Mouse (Mus musculus) heart, postnatal 0 days (tissue): ENCODE results near the gene Abhd8. TPM values are rescaled to one million over a fixed set of nuclear protein-coding genes. Genes with fewer than 3 reads are reported as not detected.

Experiments
- ATAC-seq: fragments of 200-750 bp; cut with Nextera tagmentation; 2 replicates; pipeline ENCODE4 v1.8.0; 2017; ENCODE audit warnings: low read depth, moderate number of reproducible peaks, moderate library complexity; ENCODE audit not compliant: insufficient read depth
- DNase-seq: peaks from one replicate; pipeline ENCODE4 v3.0.0-alpha.2; 2016; ENCODE audit warnings: low spot score
- H3K27ac ChIP-seq: fragments of 300-500 bp; sonication (generic); 2 replicates; pipeline ENCODE4 v1.5.1; 2014; ENCODE audit warnings: low read depth, mild to moderate bottlenecking
- H3K27me3 ChIP-seq: fragments of 300-500 bp; sonication (generic); 2 replicates; pipeline ENCODE4 v1.6.1; 2014; ENCODE audit warnings: low read length, mixed read lengths; ENCODE audit not compliant: control insufficient read depth, insufficient read depth
- H3K36me3 ChIP-seq: fragments of 300-500 bp; sonication (generic); replicated peaks from 2 replicates; pipeline ENCODE4 v1.6.1; 2014; ENCODE audit warnings: low read length, mixed read lengths; ENCODE audit not compliant: control insufficient read depth, insufficient read depth
- H3K4me1 ChIP-seq: fragments of 300-500 bp; sonication (generic); 2 replicates; pipeline ENCODE4 v1.6.1; 2014; ENCODE audit warnings: antibody characterized with exemption; ENCODE audit not compliant: control insufficient read depth, insufficient read depth
- H3K4me2 ChIP-seq: fragments of 300-500 bp; sonication (generic); 2 replicates; pipeline ENCODE4 v1.6.1; 2014; ENCODE audit warnings: low read depth, mild to moderate bottlenecking, low read length, moderate library complexity
- H3K4me3 ChIP-seq: fragments of 300-500 bp; sonication (generic); 2 replicates; pipeline ENCODE4 v1.5.1; 2014; ENCODE audit warnings: low read depth, low read length
- H3K9ac ChIP-seq: fragments of 300-500 bp; sonication (generic); replicated peaks from 2 replicates; pipeline ENCODE4 v1.6.1; 2014; ENCODE audit warnings: low read depth, low read length, mixed read lengths
- H3K9me3 ChIP-seq: fragments of 300-500 bp; sonication (generic); replicated peaks from 2 replicates; pipeline ENCODE4 v1.6.1; 2016; ENCODE audit warnings: low read length; ENCODE audit not compliant: control insufficient read depth
- CTCF ChIP-seq: IDR thresholded peaks from 2 replicates; pipeline ENCODE4 v1.5.1; 2016; ENCODE audit warnings: antibody characterized with exemption, control low read depth, low read depth
- EP300 ChIP-seq: IDR thresholded peaks from 2 replicates; pipeline ENCODE4 v1.6.1; 2016; ENCODE audit warnings: antibody characterized with exemption, low read depth
- WGBS: fragments of 180-500 bp; shearing (Covaris S2); extraction: QIAGEN DNeasy Blood & Tissue Kit; methylation state at CpG from one replicate; pipeline ENCODE4 v1.1.7; 2014; 5-methylcytosine and 5-hydroxymethylcytosine counted together
- polyA plus RNA-seq: library from polyadenylated mRNA; unstranded; fragments of >200 nt; fragmentation: Nextera tagmentation; extraction: Ambion mirVana; gene quantifications from 2 replicates; pipeline ENCODE4 v1.2.1, GENCODE M21; 2015
- total RNA-seq: library from RNA; depleted of rRNA; stranded (reverse); fragments of >200 nt; gene quantifications from 2 replicates; pipeline ENCODE4 v1.2.3, GENCODE M21; 2014; ENCODE audit warnings: low replicate concordance

The Abhd8 gene
- total and polyA plus RNA-seq, 2 experiments from 2014 or later = 32.8 to 57.7 TPM

GRCm38 (mm10) chr8:71477196-71477845 is 13.9 kb upstream of the Abhd8 start:
- no peak for ATAC-seq
- peaks cover 35% of the 10 kb centered on the region for H3K36me3 ChIP-seq

GRCm38 (mm10) chr8:71476099-71476940 is 12.9 kb upstream of the Abhd8 start:
- WGBS = under 1% methylated on average over 84 of the region's 121 CpGs
- Histone ChIP-seq H3K4me2 (peak overlapping the region; percentile 92), H3K27ac (peak overlapping the region; percentile 87), H3K4me3 (peak overlapping the region; percentile 66), H3K4me1 (0 out of 2 replicates have a peak, but pooled peaks cover 4% of the 10 kb centered on the region), H3K9ac (peak overlapping the region; percentile 73), H3K27me3 (no peaks in the 10 kb centered on the region), H3K9me3 (no peaks in the 10 kb centered on the region), H3K36me3 (peaks cover 45% of the 10 kb centered on the region)
- ATAC-seq (peak; percentile 70), DNase-seq (peak; percentile 58)
- TF ChIP-seq EP300 (no peak), CTCF (no peak; the same call in 1 of the 2 replicates)

More at GRCm38 (mm10) chr8:71477196-71477845, 13.9 kb upstream of the Abhd8 start:
- Histone ChIP-seq H3K27ac (no peak overlapping the region), H3K9ac (no peak overlapping the region), H3K4me1 (0 out of 2 replicates have a peak, but pooled peaks cover 4% of the 10 kb centered on the region), H3K4me2 (peak overlapping the region; percentile 92), H3K9me3 (no peaks in the 10 kb centered on the region), H3K27me3 (no peaks in the 10 kb centered on the region), H3K4me3 (peak overlapping the region; percentile 66; the same call in 1 of the 2 replicates)
- DNase-seq = no peak
- WGBS = 53% methylated on average over 14 of the region's 14 CpGs
- TF ChIP-seq EP300 (no peak), CTCF (peak; percentile 36; the same call in 1 of the 2 replicates)

GRCm38 (mm10) chr8:71475702-71476075 is 12.2 kb upstream of the Abhd8 start:
- peak overlapping the region; percentile 66 for H3K4me3 ChIP-seq
- H3K4me1 ChIP-seq = 0 out of 2 replicates have a peak, but pooled peaks cover 4% of the 10 kb centered on the region
- no peak for ATAC-seq
- WGBS = 26% methylated on average over 4 of the region's 4 CpGs
- H3K9me3 ChIP-seq = no peaks in the 10 kb centered on the region
- H3K9ac ChIP-seq = peak overlapping the region; percentile 73; the same call in 1 of the 2 replicates
- H3K27me3 ChIP-seq = no peaks in the 10 kb centered on the region
- H3K4me2 ChIP-seq = peak overlapping the region; percentile 92
- no peak for DNase-seq
- TF ChIP-seq CTCF = no peak
- no peak for TF ChIP-seq EP300
- peak overlapping the region; percentile 87 for H3K27ac ChIP-seq
- H3K36me3 ChIP-seq = peaks cover 46% of the 10 kb centered on the region

- Histone ChIP-seq H3K4me3 (no peak overlapping the region), H3K36me3 (peaks cover 42% of the 10 kb centered on the region), H3K4me2 (no peak overlapping the region), H3K27me3 (no peaks in the 10 kb centered on the region), H3K27ac (no peak overlapping the region), H3K9me3 (no peaks in the 10 kb centered on the region), H3K4me1 (peaks cover 7% of the 10 kb centered on the region; the same call in 1 of the 2 replicates), H3K9ac (no peak overlapping the region)
- TF ChIP-seq EP300 = no peak
- DNase-seq (no peak), ATAC-seq (no peak)
- 90% methylated on average over 25 of the region's 25 CpGs for WGBS
These were observed 11.6 kb upstream of the Abhd8 start for GRCm38 (mm10) chr8:71474785-71475701.

GRCm38 (mm10) chr8:71474344-71474743 is 10.9 kb upstream of the Abhd8 start:
- no peaks in the 10 kb centered on the region for H3K27me3 ChIP-seq
- peaks cover 41% of the 10 kb centered on the region for H3K36me3 ChIP-seq
- H3K9ac ChIP-seq = no peak overlapping the region
- H3K27ac ChIP-seq = no peak overlapping the region
- H3K9me3 ChIP-seq = no peaks in the 10 kb centered on the region
- H3K4me3 ChIP-seq = no peak overlapping the region
- WGBS = 89% methylated on average over 18 of the region's 18 CpGs
- no peak for DNase-seq
- no peak for TF ChIP-seq CTCF
- TF ChIP-seq EP300 = no peak
- no peak overlapping the region for H3K4me2 ChIP-seq
- H3K4me1 ChIP-seq = peaks cover 13% of the 10 kb centered on the region
- ATAC-seq = no peak
